Comparison of ENCODE assay signal across 11 mouse cellular contexts in the genomic region with DNA sequence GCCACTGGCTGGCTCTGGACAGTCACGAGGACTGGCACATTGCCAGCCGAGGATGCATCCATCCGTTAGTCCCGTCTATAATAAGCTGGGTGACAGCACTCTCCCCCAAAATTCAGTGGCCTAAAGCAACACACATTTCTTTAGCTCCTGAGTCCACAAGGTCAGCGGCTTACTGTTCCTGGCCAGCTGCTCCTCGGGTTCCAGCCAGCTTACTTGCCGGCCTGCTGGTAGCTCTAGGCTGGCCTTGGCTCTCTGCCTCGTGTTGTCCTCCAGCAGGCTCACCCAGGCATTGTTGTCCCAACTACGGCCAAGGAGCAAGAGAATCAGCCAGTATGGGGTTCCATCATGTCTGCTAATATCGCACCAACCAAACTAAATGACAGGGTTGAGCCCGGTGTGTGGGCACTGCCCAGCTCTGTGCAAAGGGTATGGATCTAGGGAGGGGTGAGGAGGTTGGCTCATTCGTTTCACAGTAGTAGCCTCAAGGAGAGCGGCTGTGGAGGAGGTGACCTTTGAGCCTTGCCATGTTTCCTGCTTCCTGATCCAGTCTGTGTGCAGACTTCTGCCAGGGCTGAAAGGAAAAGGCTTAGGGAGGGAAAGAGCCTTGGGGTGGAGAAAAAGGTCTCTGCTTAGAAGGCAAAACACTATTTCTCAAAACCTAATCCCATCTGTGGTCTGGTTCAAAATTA.
DNase-seq lines count a peak whose midpoint lies in the region; ATAC-seq lines count a peak whose summit lies in the region.
"Had no signal": no experiment of that assay in that cellular context is flagged by ENCODE, and none has a peak within 500 bp of the region (broad histone marks: within the 10 kb centered on the region; RNA-seq: fewer than 3 reads in every experiment).

No protein-coding gene starts in this region.

- no peaks in the 10 kb centered on the region; the same call in 1 of the 2 replicates for H3K36me3 ChIP-seq in forebrain, embryonic 15.5 days
- H3K36me3 ChIP-seq: hindbrain, embryonic 15.5 days; stomach, embryonic 15.5 days had no signal

- 57% methylated on average over 13 of the region's 13 CpGs for WGBS in forebrain, embryonic 15.5 days

- no peak overlapping the region for H3K9ac ChIP-seq in forebrain, embryonic 15.5 days (replicated peaks)
- H3K9ac ChIP-seq: hindbrain, embryonic 15.5 days; stomach, embryonic 15.5 days had no signal

- DNase-seq in layer of hippocampus, adult 11-12 months (ENCODE audit: low spot score), result peak; percentile 59
- DNase-seq in layer of hippocampus, postnatal 10 days (ENCODE audit: low spot score in 2 of 2), result no peak
- peak; percentile 79 for DNase-seq in adrenal gland, adult 8-10 months
- DNase-seq in heart, adult 9 months (ENCODE audit: low spot score in 2 of 2), result peak; percentile 43 to 64
- DNase-seq in kidney, postnatal 14 days, result peak; percentile 62
- no peak for DNase-seq in frontal cortex, postnatal 14 days (ENCODE audit: low spot score in 2 of 2)
- DNase-seq in urinary bladder, postnatal 25 days (ENCODE audit: low spot score), result no peak

- H3K27me3 ChIP-seq in forebrain, embryonic 15.5 days, result no peaks in the 10 kb centered on the region
- H3K27me3 ChIP-seq: stomach, embryonic 15.5 days had no signal

- H3K4me3 ChIP-seq in forebrain, embryonic 15.5 days, result no peak overlapping the region
- H3K4me3 ChIP-seq: hindbrain, embryonic 15.5 days; stomach, embryonic 15.5 days had no signal

- no peak overlapping the region for H3K27ac ChIP-seq in forebrain, embryonic 15.5 days (replicated peaks)
- H3K27ac ChIP-seq: macrophage; stomach, embryonic 15.5 days had no signal

- peaks cover 5% of the 10 kb centered on the region; the same call in 1 of the 2 replicates for H3K4me1 ChIP-seq in forebrain, embryonic 15.5 days

- no peaks in the 10 kb centered on the region for H3K9me3 ChIP-seq in forebrain, embryonic 15.5 days
- H3K9me3 ChIP-seq: hindbrain, embryonic 15.5 days; stomach, embryonic 15.5 days had no signal

- no peak overlapping the region for H3K4me2 ChIP-seq in forebrain, embryonic 15.5 days (replicated peaks)
- H3K4me2 ChIP-seq: hindbrain, embryonic 15.5 days; stomach, embryonic 15.5 days had no signal

- ATAC-seq in forebrain, embryonic 15.5 days (replicated peaks), result no peak

Comparison
In these comparisons a context has a peak if more than half of its experiments do, and no peak if none do; other contexts are left out.
1. DNase-seq: peak in layer of hippocampus, adult 11-12 months (single experiment), adrenal gland, adult 8-10 months (single experiment), heart, adult 9 months (2 of 2) and kidney, postnatal 14 days (single experiment); none in layer of hippocampus, postnatal 10 days (0 of 2), frontal cortex, postnatal 14 days (0 of 2) and urinary bladder, postnatal 25 days (single experiment).